Mouse (Mus musculus): ENCODE measurements around the gene Rnf11.

GRCm38 (mm10) chr4:109444471-109444870 lies 40.1 kb downstream of the Rnf11 start:
- TF ChIP-seq POLR2A (IDR thresholded peaks at IDR 0.05; ENCODE audit: borderline replicate concordance, insufficient read depth, low read length) (no peak), CTCF (IDR thresholded peaks at IDR 0.05; ENCODE audit: borderline replicate concordance, insufficient read depth, low read depth, low read length) (no peak)

Measured in cerebellum, adult 2 months (tissue).